Mouse (Mus musculus): ENCODE results near the gene Fut8.

Fut8 gene

DNA sequence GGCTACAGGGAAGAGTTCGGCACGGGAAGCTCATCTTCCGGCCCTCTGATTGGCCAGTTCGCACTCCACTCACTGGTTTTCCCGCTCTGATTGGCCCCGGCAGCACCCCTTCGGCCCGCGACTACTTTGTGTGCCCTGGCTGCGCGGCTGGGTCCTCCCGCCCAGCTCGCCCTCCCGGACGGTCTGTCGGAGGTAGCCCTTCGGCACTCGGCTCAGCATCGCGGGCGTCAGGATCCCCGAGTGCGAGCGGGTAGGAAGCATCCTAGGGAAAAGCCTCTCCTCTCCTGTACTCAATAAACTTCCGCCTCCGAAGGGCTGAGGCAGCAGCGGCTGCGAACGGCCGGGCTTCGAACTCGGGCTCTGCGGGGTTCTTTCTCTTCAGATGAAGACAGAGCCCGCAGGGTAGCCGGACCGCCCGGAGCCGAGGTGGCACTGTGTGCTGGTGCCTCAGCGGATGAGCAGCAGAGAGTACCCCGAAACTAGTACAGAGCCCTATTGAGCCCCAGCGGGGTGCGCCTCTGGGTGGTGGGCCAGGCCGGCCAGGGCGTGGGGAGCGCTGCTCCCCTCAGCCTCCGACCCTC, at the start of gene Fut8:
TSS of gene Fut8 (plus strand) at position 176 of the 581 bp plus-strand sequence.
- DNase-seq: peak; percentile 74

DNA sequence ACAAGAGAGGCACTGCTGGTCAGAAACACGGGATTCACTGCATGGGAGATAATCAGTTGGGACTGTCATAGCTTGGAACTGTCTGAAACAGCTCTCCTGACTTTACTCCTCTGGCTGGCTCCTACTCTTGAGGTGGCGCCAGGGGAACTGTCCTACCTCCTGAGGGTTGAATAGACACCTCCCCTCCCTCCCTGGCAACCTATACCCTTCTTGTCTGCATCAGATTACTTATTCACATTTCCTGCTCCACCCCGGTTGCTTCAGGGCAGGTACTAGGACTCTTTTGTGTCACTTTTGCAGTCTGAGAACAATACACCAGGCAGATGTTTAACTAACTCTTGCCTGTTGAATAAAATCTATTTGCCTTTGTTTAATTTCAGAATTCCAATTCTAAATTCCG, 48.8 kb upstream of the Fut8 start:
- no peak for DNase-seq

DNA sequence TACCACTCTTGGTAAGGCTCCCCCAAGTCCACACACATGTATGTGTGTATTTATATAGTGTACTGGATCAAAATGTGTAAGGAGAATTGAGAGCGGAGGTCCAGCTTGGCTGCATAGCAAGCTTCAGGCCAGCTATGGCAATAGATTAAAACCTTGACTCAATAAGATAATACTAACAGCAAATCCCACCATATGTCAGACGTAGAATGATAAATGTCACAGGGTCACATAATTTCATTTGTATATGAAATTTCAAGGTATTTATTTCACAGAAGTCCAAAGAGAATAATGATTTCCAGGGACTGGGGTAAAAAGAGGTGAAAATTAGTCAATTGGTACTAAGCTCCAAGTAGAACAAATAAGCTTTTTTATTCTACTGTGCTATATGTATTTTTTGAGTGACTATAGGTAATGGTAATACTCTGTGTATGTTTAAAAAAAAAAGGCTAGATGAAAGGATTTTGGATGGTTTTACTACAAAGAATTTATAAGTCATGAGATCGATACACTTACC, 47.9 kb upstream of the Fut8 start:
- DNase-seq: no peak

DNA sequence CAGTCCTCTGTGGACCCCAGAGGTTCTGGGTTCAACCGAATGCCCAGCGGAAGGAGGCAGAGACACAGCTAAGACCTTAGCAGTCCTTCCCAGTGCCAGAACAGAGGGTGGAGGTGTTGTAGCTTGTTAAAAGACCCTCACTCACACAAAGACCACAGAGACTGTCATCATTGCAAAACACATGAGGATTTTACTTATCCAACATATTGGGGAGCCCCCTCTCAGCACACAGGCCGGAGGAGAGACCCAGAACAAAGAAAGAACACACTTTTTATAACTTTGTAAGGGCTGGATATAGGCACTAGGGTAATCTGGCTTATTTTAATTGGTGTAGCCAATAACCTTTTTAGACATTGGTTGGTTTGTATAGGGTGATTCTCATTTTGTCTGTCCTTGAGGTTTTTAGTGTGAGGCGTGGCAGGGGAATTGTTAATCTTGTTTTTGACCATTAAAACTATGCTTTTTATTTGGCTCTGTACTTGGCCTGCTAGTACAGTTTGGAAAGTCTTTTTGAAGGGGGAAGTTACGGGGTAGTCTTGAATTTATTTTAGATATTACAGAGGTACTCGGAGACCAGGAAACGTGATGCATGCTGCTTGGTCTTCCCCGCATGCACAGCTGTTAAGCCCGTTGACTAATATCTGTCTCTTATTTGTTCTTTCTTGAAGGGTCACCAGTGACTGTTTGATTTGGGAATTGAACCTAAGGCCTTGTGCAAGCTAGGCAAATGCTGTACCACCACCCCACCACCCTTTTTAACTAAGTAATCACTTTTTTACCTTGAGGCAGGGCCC, 46.2 kb upstream of the Fut8 start:
- DNase-seq: no peak

DNA sequence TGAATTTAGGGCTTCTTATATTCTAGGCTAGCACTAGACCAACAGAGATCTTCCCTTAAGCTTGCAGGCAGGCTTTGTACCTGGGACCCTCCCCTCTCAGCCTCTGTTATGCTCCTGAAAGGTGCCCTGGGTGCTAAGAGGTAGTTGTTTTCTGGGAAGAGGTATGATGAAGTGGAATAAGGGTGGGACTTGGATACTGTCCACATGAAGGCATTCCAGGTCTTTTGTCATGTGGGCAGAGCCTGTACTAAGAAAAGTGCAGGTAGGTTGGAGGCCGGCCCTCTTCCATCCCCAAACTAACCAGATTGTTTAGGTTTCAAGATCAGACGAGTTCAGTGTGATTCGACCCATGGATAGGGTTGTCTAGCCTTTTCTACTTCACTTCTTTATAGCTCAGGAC, 45.2 kb upstream of the Fut8 start:
- DNase-seq: no peak

DNA sequence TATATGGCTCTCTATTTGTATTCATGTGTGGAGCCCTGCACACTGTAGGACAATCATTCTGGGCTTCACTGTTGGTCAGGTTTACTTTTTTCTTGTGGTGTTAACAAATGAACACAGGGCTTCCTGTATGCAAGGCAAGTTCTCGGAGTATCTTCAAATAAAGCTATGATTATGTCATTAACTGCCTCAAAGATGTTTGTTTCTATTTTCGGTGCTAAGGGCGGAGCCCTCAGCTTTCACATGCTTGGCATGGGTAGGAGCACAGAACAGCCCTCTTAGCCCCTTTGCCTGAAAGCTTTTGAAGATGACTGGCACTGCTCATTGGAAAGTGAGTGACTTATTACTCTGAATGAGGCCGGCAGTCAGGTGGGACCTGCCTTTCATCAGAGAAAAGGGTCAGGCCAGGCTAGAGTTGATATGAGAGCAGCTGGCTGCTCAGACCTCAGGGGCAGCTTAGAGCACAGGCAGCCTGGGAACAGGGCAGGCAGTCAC, 44.7 kb upstream of the Fut8 start:
- no peak for DNase-seq

DNA sequence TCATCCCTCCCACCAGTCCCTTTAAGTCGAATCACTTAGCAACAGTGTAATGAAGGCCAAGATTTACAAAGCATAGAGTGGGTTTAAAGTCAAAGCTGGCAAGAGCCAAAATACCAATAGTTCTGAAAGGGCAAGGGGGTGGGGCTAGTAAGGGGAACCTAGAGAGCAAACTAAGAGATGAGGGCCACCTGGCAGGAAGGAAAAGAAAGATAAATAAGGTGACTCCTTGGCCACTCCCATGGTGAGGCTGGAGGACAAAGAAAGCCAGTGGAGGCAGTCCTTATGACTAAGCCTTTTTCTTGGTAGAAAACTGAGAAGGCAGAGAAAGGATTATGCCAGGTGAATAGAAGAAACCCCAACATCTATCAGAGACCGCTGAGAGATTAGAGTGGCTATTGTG, 42.9 kb upstream of the Fut8 start:
- DNase-seq: no peak

DNA sequence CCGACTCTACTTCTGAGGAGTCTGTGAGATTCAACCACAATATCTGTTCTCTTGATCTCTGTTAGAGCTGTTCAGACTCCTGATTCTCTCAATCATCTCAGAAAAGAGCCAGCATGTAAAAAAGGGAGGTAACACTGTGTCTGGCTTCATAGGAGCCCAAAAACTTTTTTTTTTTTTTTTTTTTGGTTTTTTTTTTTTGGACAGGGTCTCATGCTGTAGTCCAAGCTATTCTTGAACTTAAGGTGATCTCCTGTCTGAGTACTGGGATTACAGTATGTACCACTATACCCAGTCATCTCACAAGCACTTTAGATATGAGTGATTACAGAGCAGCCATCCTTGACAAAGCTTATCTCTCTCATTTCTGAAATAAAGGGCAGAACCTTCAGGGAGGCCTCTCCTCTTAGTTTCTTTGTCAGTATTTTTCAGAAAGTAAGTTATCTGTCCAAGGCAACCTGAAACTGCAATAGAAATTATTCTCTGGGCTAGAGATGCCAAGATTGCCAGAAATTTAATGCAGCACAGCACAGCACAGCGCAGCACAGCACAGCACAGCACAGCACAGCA, 41.3 kb upstream of the Fut8 start:
- no peak for DNase-seq

DNA sequence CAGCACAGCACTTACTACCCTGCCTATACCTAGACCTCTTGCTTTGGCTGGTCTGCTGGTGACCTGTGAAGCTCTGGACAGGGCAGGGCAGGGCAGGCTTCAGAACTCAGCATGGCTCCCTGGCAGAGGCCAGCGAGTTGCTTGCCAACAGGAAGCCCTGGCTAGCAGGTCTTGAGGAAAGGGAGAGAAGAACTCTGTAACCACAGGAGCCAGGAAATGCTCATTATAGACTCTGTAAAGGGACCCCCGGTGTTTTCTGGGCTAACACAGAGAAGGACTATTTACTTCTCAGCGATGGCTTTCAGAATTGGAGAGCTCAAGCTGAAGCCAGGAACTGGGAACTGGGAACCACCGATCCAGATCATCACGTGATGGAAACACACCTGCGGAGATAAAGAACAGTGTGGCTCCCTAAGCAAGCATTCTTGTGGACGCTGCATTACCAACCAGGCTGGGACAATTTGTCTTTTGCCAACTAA, 40.8 kb upstream of the Fut8 start:
- no peak for DNase-seq

DNA sequence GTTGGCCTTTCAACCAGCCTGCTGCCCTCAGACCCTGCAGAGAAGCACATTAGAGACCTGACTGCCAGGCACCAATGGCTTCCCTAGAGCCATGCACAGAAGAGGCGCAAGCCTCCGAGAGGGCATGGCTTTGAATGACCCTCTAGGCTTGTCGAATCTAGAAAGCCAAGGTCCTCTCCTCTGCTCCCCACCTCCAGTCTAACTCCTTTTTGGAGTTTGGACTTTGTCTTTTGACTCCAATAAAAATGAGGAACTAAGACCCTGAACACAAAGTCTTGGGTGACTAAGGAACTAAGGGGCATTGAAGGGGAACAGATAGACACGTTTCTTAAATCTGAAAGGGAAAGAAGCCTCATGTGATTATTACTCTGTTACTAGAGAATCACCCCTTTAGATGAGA, 39.7 kb upstream of the Fut8 start:
- no peak for DNase-seq

DNA sequence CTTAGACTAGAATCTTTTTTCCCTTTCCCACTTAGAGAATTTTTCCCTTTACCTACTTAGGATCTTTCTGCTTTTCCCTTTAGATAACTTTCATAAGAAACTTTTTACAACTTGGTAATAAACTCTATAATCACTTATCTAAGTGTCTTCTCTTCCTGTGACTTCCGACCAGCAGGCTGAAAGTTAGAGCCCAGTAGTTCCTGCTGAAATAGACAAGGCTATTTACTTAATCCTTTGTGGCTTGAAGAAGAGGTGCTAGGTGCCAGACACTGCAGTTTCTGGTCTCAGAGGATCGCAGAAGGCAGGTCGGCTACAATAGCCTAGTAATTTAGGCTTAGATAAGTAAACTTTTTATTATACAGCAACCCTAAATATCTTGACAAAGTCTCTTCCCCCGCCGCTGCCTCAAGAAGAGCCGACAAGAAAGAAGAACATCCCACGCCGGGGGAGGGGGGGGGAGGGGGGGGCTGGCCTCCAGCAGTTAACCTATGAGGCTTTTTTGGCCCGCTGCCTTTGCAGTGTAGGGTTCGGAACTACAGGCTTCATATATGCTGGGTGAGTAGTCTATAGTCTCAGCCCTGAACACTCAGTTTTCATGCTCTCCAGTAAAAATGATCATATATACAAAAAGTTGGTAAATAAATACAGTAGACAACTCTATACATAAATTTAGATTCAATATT, 36.3 kb upstream of the Fut8 start:
- DNase-seq: no peak

DNA sequence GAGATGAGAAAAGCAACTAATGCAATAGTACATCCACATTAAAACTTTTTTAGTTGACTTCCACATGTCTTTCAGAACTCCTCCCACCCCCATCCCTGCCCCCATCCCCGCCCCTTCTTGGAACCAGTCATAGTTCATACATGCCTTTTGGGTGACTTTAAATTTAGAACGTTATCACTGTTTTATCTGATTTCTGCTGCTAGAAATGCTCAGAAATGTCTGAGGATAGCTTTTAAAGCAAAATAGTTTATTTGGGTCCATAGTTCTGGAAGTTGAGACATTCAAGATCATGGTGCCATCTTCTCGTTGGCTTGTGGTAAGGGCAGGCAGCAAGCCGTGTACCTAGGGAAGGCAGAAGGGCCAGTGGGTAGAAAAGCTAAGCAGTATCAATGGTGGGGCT, 34.8 kb upstream of the Fut8 start:
- DNase-seq: no peak

DNA sequence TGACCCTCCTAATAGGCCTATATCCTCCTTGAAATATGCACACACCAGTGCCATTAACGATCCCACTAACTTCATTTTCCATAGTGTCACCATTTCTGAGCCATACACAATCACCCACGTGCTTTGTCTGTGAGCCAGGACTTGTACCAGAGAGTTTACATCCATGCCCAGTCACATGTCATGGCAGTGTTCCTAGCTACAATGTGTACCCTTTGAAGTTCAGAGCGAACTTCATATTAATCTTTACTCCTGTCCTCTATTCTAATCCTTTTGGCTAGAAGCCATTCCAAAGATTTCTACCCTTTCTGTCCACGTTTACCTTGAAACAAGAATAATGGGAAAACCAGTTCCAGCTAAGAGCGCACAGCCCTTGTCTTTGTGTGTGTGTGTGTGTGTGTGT, 31.1 kb upstream of the Fut8 start:
- no peak for DNase-seq

DNA sequence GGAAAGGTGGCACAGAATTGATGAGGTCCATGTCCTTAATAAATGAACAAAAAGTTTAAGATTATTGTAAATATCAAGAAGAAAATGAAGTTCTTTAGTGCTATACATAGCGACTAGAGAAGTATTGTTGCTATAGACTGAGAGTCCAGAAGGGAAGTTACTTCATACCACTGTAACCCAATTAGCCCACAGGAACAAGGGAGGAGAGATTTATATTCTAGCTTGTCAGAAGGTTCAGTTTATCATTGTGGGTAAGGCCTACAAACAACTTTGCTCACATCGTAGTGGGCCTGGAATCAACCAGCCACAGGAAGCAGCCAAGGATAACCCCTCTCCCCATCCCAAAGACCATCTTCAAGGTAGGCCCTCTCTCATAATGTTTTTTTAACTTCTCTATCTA, 29.9 kb upstream of the Fut8 start:
- no peak for DNase-seq

DNA sequence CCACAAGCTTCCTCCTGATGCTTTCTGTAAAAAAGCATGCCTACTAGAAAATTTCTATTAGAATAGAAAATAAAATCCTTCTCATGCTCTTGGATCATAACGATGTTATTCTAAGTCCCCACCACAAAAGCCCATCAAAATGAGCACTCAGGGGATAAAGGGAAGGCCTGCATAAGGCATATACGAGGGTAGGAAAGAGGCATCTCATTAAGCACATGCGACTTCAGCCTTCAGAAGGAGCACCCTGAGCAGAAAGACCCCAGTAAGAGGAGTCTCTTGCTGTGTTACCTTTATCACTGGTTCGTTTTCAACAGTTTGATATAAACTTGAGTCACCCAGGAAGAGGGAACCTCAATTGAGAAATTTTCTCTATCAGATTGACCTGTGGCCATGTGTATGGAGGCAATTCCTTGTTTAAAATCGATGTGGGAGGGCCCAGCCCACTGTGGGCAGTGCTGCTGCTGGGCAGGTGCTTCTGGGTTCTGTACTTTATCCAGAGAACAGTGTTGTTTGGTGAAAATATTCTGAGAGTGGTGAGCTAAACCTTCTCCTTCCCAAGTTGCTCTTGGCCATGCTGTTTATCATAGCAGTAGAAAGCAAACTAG, 29.2 kb upstream of the Fut8 start:
- no peak for DNase-seq

DNA sequence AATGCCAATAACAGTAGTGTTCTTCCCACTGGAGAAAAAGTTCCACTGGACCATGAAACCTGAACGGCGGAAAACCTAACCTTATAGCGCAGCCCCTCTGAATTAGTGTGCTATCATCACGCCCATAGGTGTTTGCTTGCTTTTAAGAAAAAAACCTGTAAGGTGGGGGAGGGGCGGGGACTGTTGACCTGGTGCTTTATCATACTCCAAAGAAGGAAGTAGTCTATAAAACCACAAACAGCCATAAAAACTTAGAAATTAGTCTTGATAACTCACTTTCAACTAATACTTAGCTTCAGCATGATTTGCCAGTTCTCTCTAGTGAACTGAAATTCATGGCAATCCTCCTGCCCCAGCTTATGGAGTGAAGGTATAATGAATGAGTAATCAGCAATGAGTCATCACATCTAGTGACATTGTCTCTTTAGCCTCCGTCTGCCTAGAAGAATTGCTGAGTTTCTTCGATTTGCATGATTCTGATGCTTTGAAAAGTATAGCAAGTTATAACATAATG, 26.2 kb upstream of the Fut8 start:
- no peak for DNase-seq

DNA sequence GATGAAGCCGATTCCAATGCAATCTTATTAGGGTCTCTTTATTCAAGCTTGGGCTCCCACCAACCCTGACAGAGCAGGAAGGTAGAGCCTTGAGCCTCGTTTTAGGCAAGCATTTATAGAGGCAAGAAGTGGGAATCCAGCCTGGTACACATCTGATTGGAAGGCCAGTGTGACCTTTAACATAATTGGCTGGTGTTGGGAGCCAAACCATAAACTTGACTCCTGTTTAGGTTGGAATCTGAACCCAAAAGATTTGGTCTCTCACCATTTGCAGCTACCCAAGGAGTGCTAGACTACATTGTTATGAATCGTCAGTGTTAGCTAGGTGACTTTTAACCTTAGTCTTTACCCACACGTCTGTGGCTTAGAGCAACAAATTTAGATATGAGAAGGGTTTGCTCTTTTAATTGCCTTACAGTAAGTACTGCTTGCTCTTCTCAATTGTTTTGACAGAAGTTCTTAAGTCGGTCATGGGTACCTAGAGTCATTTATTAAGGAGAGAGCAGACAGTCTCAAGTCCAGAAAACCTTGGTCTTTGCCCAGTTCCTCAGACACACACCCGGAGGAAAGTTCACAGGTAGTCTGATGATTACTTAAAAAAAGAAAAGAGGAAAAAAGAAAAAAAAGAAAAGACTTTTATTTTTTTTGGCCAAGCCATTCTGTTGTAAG, 23.9 kb upstream of the Fut8 start:
- DNase-seq: no peak

DNA sequence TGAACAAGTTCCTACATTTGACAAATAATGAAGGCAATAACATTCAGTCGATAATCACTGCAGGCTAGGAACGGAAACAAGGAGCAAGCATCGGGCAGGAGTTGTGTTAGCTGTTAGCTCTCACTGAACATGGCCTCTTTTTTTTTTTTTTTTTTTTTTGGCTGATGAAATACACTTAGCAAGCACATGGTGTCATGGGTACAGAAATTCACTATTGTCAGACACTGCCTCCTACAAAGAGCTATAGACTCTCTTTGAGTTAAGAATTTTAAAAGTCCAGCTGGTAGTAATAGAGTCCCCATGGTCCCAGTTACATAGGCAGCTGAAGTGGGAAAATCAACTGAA, 23.4 kb upstream of the Fut8 start:
- DNase-seq: no peak

DNA sequence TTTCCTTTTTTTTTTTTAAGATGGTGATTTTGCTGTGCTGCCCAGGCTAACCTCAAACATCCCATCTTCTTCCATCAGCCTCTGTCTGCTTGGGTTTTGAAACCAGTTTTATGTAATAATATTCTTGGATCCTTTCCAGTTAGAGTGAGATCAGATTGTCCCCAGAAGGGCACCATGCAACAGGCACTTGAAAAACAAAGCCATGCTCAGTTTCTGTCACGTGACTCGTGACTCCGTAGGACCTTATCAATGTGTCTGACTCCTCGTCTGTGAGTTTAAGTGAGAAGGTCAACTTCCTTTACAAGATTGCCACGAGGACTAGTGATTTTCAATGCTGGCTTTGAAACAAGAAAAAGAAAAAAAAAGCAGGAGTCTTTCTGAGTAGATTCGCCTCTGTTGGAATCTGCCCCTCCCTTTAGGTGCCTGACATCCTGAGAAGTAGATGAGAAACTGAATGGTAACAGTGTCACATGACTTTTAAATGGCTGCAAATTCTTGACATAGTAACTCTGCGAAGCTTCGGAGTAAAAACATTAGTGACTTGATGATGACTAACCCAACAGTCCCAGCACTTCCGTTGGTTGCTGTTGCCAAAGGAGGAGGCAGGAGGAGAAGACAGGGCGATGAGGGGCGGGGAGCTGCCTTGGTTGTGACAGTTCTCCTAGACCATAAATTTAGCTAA, 21.3 kb upstream of the Fut8 start:
- no peak for DNase-seq

DNA sequence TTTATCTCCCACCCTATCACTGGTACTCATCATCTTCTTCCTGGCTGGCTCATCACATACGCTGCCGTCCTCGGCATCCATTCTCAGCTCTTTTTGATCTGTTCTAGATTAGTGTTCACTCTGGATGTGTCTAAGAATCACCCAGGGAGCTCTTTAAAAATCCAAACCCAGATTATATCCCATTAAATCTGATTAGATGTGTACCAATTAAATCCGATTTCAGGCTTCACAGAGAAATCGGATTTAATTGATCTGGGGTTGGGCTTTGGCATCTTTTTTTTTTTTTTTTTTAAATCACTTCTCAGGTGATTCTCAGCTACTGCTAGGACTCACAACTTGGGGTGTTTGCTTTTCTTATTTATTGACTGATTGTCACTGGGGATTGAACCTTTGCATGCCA, 17.3 kb upstream of the Fut8 start:
- DNase-seq: no peak

DNA sequence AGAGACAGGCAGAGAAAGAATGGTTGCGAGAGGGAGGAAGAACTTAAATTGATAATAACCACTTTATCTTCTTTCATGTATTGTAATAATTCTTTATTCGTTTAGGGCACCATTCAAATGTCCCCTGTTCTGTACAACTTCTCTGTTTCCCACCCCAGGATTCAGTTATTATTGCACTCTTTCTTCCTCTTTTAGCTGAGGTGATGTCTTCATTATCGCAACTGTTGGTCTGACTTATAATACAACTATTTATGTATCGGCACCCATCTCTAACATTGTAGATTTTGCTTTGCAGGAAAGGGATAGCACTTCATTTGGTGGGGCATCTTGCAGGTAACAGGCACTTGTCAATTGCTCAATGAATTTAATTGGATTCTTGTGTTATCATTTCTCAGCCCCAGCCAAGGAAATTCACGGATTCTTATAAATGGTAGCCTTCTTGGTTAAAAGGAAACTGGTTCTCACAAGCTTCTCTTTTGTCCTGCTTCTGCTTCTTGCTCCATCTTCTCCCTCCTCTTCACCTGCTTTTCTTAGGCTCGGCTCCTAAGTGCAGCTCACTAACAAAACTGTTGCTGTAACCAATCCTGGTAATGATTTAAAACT, 15.6 kb upstream of the Fut8 start:
- no peak for DNase-seq

Measured in right cerebral cortex, postnatal 4 days (tissue).